Mouse (Mus musculus) olfactory bulb, adult 2 months (tissue): ENCODE data around the gene Brsk2.

ENCODE experiments used
- CTCF ChIP-seq: fragments of 200-500 bp; IDR thresholded peaks from 2 replicates; pipeline ENCODE4 v1.5.1; 2012; ENCODE audit warnings: low read depth, mild to moderate bottlenecking, low read length, moderate library complexity; ENCODE audit not compliant: insufficient read depth
- POLR2A ChIP-seq: fragments of 200-500 bp; IDR thresholded peaks from 2 replicates; pipeline ENCODE4 v1.6.1; 2012; ENCODE audit warnings: mild to moderate bottlenecking, low read depth, low read length, moderate library complexity; ENCODE audit not compliant: insufficient read depth

DNA sequence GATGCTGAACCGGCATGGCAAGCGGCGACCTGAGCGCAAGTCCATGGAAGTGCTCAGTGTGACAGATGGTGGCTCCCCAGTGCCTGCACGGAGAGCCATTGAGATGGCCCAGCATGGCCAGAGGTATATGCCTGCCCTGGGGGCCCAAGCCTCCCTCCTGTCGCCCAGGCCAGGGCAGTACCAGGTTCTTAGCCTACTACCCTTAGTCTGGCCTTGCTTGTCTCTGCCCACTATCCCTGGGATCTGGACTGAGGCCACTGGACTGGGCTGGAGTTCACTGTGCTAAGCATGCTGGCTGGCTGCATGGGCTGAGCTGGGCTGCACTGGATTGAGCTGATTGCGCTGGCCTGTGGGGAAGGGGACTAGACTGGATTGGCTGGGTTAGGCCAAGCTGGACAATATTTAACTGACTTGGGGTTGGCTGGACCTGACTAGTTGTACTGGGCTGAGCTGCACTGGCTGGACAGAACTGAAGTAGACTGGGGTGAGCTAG is 38.8 kb downstream of the Brsk2 start:
- TF ChIP-seq CTCF (no peak), POLR2A (no peak)
